Mouse (Mus musculus): ENCODE data around the gene Arhgap22.

DNA sequence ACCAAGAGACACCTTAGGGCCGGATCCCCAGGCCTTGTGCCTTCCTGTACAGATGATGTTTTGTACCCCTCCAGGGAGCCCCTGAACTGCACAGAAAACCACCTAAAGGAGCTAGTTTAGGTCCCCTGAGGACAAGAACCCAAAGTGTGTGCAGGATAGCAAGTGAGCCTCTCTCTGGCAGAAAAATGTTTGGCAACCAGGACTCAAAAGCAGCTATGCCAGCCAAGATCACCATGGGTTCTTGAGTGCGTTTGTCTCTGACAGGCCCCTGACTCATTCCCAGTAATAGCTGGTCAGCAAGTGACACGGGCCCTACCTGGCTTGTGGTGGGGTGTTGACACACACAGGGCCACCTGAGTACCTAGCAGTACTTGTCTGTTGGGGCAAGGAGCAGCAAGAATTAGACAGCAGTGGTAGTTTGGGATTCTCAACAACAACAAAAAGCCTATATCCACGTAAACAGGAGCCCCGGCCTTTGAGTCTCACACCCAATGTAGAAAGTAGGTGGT, 115.5 kb downstream of the Arhgap22 start:
- TF ChIP-seq CHD2 (IDR thresholded peaks at IDR 0.05; ENCODE audit: low read depth, low read length) (no peak), HCFC1 (IDR thresholded peaks at IDR 0.05; ENCODE audit: borderline replicate concordance, insufficient read depth, low read length) (no peak), MAFK (IDR thresholded peaks at IDR 0.05; ENCODE audit: insufficient read depth, low read depth, low read length) (no peak), ZNF384 (IDR thresholded peaks at IDR 0.05; ENCODE audit: low read depth, low read length) (no peak), ZC3H11A (IDR thresholded peaks at IDR 0.05; ENCODE audit: borderline replicate concordance, low read depth, low read length) (no peak)
